Mouse (Mus musculus): ENCODE results near the gene Nr5a2.

The Nr5a2 gene

GRCm38 (mm10) chr1:136960428-136961012 is at the start of gene Nr5a2:
Gene Nr5a2 (minus strand): TSS chr1:136960448.
- DNase-seq (ENCODE audit: low spot score in 2 of 2) = no peak

- DNase-seq (ENCODE audit: low spot score in 2 of 2) = no peak
Observed at GRCm38 (mm10) chr1:137008726-137009239, 48.5 kb upstream of the Nr5a2 start.

- DNase-seq (ENCODE audit: low spot score in 2 of 2) = no peak
Observed at GRCm38 (mm10) chr1:137003816-137004215, 43.6 kb upstream of the Nr5a2 start.

GRCm38 (mm10) chr1:137003144-137003543 is 42.9 kb upstream of the Nr5a2 start:
- no peak for DNase-seq (ENCODE audit: low spot score in 2 of 2)

- no peak for DNase-seq (ENCODE audit: low spot score in 2 of 2)
Observed at GRCm38 (mm10) chr1:136991762-136992352, 31.6 kb upstream of the Nr5a2 start.

GRCm38 (mm10) chr1:136980253-136980893 is 20.1 kb upstream of the Nr5a2 start:
- no peak for DNase-seq (ENCODE audit: low spot score in 2 of 2)

GRCm38 (mm10) chr1:136977867-136978266 is 17.6 kb upstream of the Nr5a2 start:
- no peak for DNase-seq (ENCODE audit: low spot score in 2 of 2)

GRCm38 (mm10) chr1:136974040-136974439 is 13.8 kb upstream of the Nr5a2 start:
- DNase-seq (ENCODE audit: low spot score in 2 of 2) = no peak

- no peak for DNase-seq (ENCODE audit: low spot score in 2 of 2)
Observed at GRCm38 (mm10) chr1:136973016-136973415, 12.8 kb upstream of the Nr5a2 start.

- no peak for DNase-seq (ENCODE audit: low spot score in 2 of 2)
Observed at GRCm38 (mm10) chr1:136970995-136971394, 10.7 kb upstream of the Nr5a2 start.

GRCm38 (mm10) chr1:136966728-136967386 is 6.6 kb upstream of the Nr5a2 start:
- DNase-seq (ENCODE audit: low spot score in 2 of 2) = no peak

GRCm38 (mm10) chr1:136959491-136959890 is 757 bp downstream of the Nr5a2 start:
- DNase-seq (ENCODE audit: low spot score in 2 of 2) = no peak

- no peak for DNase-seq (ENCODE audit: low spot score in 2 of 2)
Observed at GRCm38 (mm10) chr1:136958666-136959065, 1.6 kb downstream of the Nr5a2 start.

GRCm38 (mm10) chr1:136958185-136958584 is 2.1 kb downstream of the Nr5a2 start:
- no peak for DNase-seq (ENCODE audit: low spot score in 2 of 2)

GRCm38 (mm10) chr1:136957696-136958095 is 2.6 kb downstream of the Nr5a2 start:
- DNase-seq (ENCODE audit: low spot score in 2 of 2) = no peak

- no peak for DNase-seq (ENCODE audit: low spot score in 2 of 2)
Observed at GRCm38 (mm10) chr1:136954108-136954494, 6.1 kb downstream of the Nr5a2 start.

GRCm38 (mm10) chr1:136953444-136954107 is 6.7 kb downstream of the Nr5a2 start:
- no peak for DNase-seq (ENCODE audit: low spot score in 2 of 2)

GRCm38 (mm10) chr1:136952609-136953311 is 7.5 kb downstream of the Nr5a2 start:
- no peak for DNase-seq (ENCODE audit: low spot score in 2 of 2)

GRCm38 (mm10) chr1:136951946-136952531 is 8.2 kb downstream of the Nr5a2 start:
- no peak for DNase-seq (ENCODE audit: low spot score in 2 of 2)

- DNase-seq (ENCODE audit: low spot score in 2 of 2) = no peak
Observed at GRCm38 (mm10) chr1:136951155-136951650, 9.0 kb downstream of the Nr5a2 start.

GRCm38 (mm10) chr1:136949323-136949741 is 10.9 kb downstream of the Nr5a2 start:
- no peak for DNase-seq (ENCODE audit: low spot score in 2 of 2)
